ENCODE assay signal across 8 mouse cellular contexts in the genomic region with DNA sequence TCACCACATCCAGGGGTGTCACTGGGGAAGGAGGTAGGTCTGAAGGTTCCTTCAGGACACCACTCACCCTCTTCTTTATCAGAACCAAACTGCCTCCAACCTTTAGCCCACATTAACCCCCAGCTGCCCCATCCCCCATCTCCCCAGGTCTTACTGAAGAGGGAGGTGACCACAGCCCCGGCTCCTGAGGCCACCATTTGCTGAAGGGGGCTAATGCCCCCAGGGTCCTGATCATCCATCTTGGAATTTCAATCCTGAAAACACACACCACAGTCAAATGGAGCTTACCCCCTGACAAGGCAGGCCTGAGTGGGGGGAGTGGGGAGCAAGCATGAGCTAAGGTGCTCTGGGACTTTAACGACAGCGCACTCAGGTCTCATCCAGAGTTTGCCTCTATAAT. TPM values are rescaled to one million over a fixed set of nuclear protein-coding genes. Genes with fewer than 3 reads are reported as not detected.
DNase-seq lines count a peak whose midpoint lies in the region; ATAC-seq and TF ChIP-seq lines count a peak whose summit lies in the region.

No protein-coding gene starts in this region.

- peaks cover 56% of the 10 kb centered on the region for H3K4me1 ChIP-seq in kidney, embryonic 15.5 days
- H3K4me1 ChIP-seq in embryonic facial prominence, embryonic 11.5 days (ENCODE audit: control insufficient read depth, insufficient read depth, low read length): 0 out of 2 replicates have a peak, but pooled peaks cover 5% of the 10 kb centered on the region
- H3K4me1 ChIP-seq in hindbrain, postnatal 0 days (ENCODE audit: insufficient read depth, low read length): peaks cover 17% of the 10 kb centered on the region
- H3K4me1 ChIP-seq in midbrain, postnatal 0 days (ENCODE audit: insufficient read depth, low read length): peaks cover 9% of the 10 kb centered on the region; the same call in 1 of the 2 replicates

- no peaks in the 10 kb centered on the region for H3K9me3 ChIP-seq in kidney, embryonic 15.5 days (replicated peaks)
- no peaks in the 10 kb centered on the region for H3K9me3 ChIP-seq in embryonic facial prominence, embryonic 11.5 days (replicated peaks; ENCODE audit: control insufficient read depth, low read length)
- no peaks in the 10 kb centered on the region for H3K9me3 ChIP-seq in hindbrain, postnatal 0 days (ENCODE audit: low read length)
- H3K9me3 ChIP-seq in midbrain, postnatal 0 days (ENCODE audit: low read length): no peaks in the 10 kb centered on the region

- no peak for TF ChIP-seq CTCF in hindbrain, postnatal 0 days (IDR thresholded peaks at IDR 0.05; ENCODE audit: low read depth)
- TF ChIP-seq CTCF in midbrain, postnatal 0 days (IDR thresholded peaks at IDR 0.05): no peak

- no peak for ATAC-seq in kidney, embryonic 15.5 days (replicated peaks; ENCODE audit: low FRiP score)
- no peak for ATAC-seq in embryonic facial prominence, embryonic 11.5 days (replicated peaks; ENCODE audit: insufficient number of reproducible peaks, low FRiP score, low TSS enrichment, low read depth)
- ATAC-seq in hindbrain, postnatal 0 days: no peak
- ATAC-seq in midbrain, postnatal 0 days (ENCODE audit: low FRiP score): no peak

- H3K4me2 ChIP-seq in kidney, embryonic 15.5 days: peak overlapping the region; percentile 80
- H3K4me2 ChIP-seq in embryonic facial prominence, embryonic 11.5 days (ENCODE audit: low read depth, low read length): peak overlapping the region; percentile 75
- H3K4me2 ChIP-seq in hindbrain, postnatal 0 days (ENCODE audit: low read depth, low read length): peak overlapping the region; percentile 73
- H3K4me2 ChIP-seq in midbrain, postnatal 0 days (ENCODE audit: low read depth, low read length, poor library complexity, severe bottlenecking): peak overlapping the region; percentile 84

- WGBS in kidney, embryonic 15.5 days: 12% methylated on average over 3 of the region's 3 CpGs
- WGBS in embryonic facial prominence, embryonic 11.5 days: 0% methylated on average over 3 of the region's 3 CpGs
- 10% methylated on average over 3 of the region's 3 CpGs for WGBS in hindbrain, postnatal 0 days
- 12% methylated on average over 3 of the region's 3 CpGs for WGBS in midbrain, postnatal 0 days

- H3K4me3 ChIP-seq in kidney, embryonic 15.5 days (replicated peaks): peak overlapping the region; percentile 80
- H3K4me3 ChIP-seq in embryonic facial prominence, embryonic 11.5 days (ENCODE audit: low read depth, low read length): peak overlapping the region; percentile 82
- peak overlapping the region; percentile 71 for H3K4me3 ChIP-seq in hindbrain, postnatal 0 days (ENCODE audit: low read length)
- H3K4me3 ChIP-seq in midbrain, postnatal 0 days (ENCODE audit: low read depth, low read length): peak overlapping the region; percentile 83

- peaks cover 32% of the 10 kb centered on the region for H3K36me3 ChIP-seq in kidney, embryonic 15.5 days
- H3K36me3 ChIP-seq in embryonic facial prominence, embryonic 11.5 days (replicated peaks; ENCODE audit: control insufficient read depth, insufficient read depth, low read depth, low read length): peaks cover 9% of the 10 kb centered on the region
- H3K36me3 ChIP-seq in hindbrain, postnatal 0 days (ENCODE audit: insufficient read depth, low read length): peaks cover 28% of the 10 kb centered on the region
- peaks cover 34% of the 10 kb centered on the region for H3K36me3 ChIP-seq in midbrain, postnatal 0 days (ENCODE audit: insufficient read depth, low read length)

- no peak for DNase-seq in kidney, postnatal 14 days
- no peak for DNase-seq in embryonic facial prominence, embryonic 11.5 days (ENCODE audit: low spot score)
- no peak for DNase-seq in hindbrain, postnatal 0 days (ENCODE audit: low spot score)
- no peak for DNase-seq in midbrain, postnatal 0 days (ENCODE audit: low spot score)
- DNase-seq in layer of hippocampus, adult 8-10 months (ENCODE audit: low spot score in 2 of 2): no peak
- DNase-seq in frontal cortex, postnatal 36 days (ENCODE audit: low spot score in 2 of 2): no peak
- no peak for DNase-seq in adrenal gland, adult 2 months

- H3K27me3 ChIP-seq in kidney, embryonic 15.5 days: no peaks in the 10 kb centered on the region; the same call in 1 of the 2 replicates
- H3K27me3 ChIP-seq in embryonic facial prominence, embryonic 11.5 days (ENCODE audit: control insufficient read depth, insufficient read depth, low read length): no peaks in the 10 kb centered on the region
- H3K27me3 ChIP-seq in hindbrain, postnatal 0 days (ENCODE audit: insufficient read depth, low read length): no peaks in the 10 kb centered on the region
- H3K27me3 ChIP-seq in midbrain, postnatal 0 days (ENCODE audit: insufficient read depth, low read length): no peaks in the 10 kb centered on the region

- peak overlapping the region; percentile 89 for H3K9ac ChIP-seq in kidney, embryonic 15.5 days
- H3K9ac ChIP-seq in embryonic facial prominence, embryonic 11.5 days (replicated peaks; ENCODE audit: low read length): peak overlapping the region; percentile 90
- peak overlapping the region; percentile 69 for H3K9ac ChIP-seq in hindbrain, postnatal 0 days (replicated peaks; ENCODE audit: low read length)
- peak overlapping the region; percentile 84 for H3K9ac ChIP-seq in midbrain, postnatal 0 days (replicated peaks; ENCODE audit: low read length, poor library complexity, severe bottlenecking)

- H3K27ac ChIP-seq in kidney, embryonic 15.5 days: peak overlapping the region; percentile 95
- no peak overlapping the region; the same call in 1 of the 2 replicates for H3K27ac ChIP-seq in embryonic facial prominence, embryonic 11.5 days (replicated peaks; ENCODE audit: low read depth, low read length)
- peak overlapping the region; percentile 88 for H3K27ac ChIP-seq in hindbrain, postnatal 0 days
- H3K27ac ChIP-seq in midbrain, postnatal 0 days (ENCODE audit: low read depth, low read length): no peak overlapping the region; the same call in 1 of the 2 replicates

RNA-seq across cellular contexts. Expression of a gene that starts 1.3 kb away (rescaled TPM):
- polyA plus RNA-seq in kidney, embryonic 15.5 days (2015; fragmentation: Nextera tagmentation; extraction: Ambion mirVana): 271 and 298 TPM in 2 replicates
- polyA plus RNA-seq in embryonic facial prominence, embryonic 11.5 days (2014; fragmentation: Nextera tagmentation; extraction: Ambion mirVana): 168 and 185 TPM in 2 replicates
- 169 and 194 TPM in 2 replicates for total RNA-seq in hindbrain, postnatal 0 days (2014; rRNA removed)
- polyA plus RNA-seq in hindbrain, postnatal 0 days (2015; fragmentation: Nextera tagmentation; extraction: Ambion mirVana): 165 and 176 TPM in 2 replicates
- 139 and 176 TPM in 2 replicates for total RNA-seq in midbrain, postnatal 0 days (2014; rRNA removed)
- polyA plus RNA-seq in midbrain, postnatal 0 days (2015; fragmentation: Nextera tagmentation; extraction: Ambion mirVana): 132 and 148 TPM in 2 replicates
- total RNA-seq in layer of hippocampus, adult 8-10 months (2022): 10 to 100 TPM; 62.0 to 72.4 (median 64.6) TPM
- total RNA-seq in adrenal gland, adult 2 months (2021): 100 to 1,000 TPM; 504 to 683 TPM
- polyA plus RNA-seq in adrenal gland, adult 2 months (2012; rRNA removed): 1,025 and 1,107 TPM in 2 replicates

RNA-seq across cellular contexts. Expression of a gene that starts 13.2 kb away (rescaled TPM):
- polyA plus RNA-seq in kidney, embryonic 15.5 days (2015; fragmentation: Nextera tagmentation; extraction: Ambion mirVana): 2.5 and 4.9 TPM in 2 replicates
- polyA plus RNA-seq in embryonic facial prominence, embryonic 11.5 days (2014; fragmentation: Nextera tagmentation; extraction: Ambion mirVana): 11.8 and 12.1 TPM in 2 replicates
- 310 and 349 TPM in 2 replicates for total RNA-seq in hindbrain, postnatal 0 days (2014; rRNA removed)
- 114 and 125 TPM in 2 replicates for polyA plus RNA-seq in hindbrain, postnatal 0 days (2015; fragmentation: Nextera tagmentation; extraction: Ambion mirVana)
- total RNA-seq in midbrain, postnatal 0 days (2014; rRNA removed): 379 and 397 TPM in 2 replicates
- 127 and 133 TPM in 2 replicates for polyA plus RNA-seq in midbrain, postnatal 0 days (2015; fragmentation: Nextera tagmentation; extraction: Ambion mirVana)
- total RNA-seq in layer of hippocampus, adult 8-10 months (2022): 100 to 1,000 TPM; 420 to 453 (median 428) TPM
- 10 to 100 TPM; 36.8 to 51.7 TPM for total RNA-seq in adrenal gland, adult 2 months (2021)
- polyA plus RNA-seq in adrenal gland, adult 2 months (2012; rRNA removed): 46.3 and 77.5 TPM in 2 replicates

RNA-seq across cellular contexts. Expression of a gene that starts 23.7 kb away (rescaled TPM):
- 151 and 172 TPM in 2 replicates for polyA plus RNA-seq in kidney, embryonic 15.5 days (2015; fragmentation: Nextera tagmentation; extraction: Ambion mirVana)
- polyA plus RNA-seq in embryonic facial prominence, embryonic 11.5 days (2014; fragmentation: Nextera tagmentation; extraction: Ambion mirVana): 38.8 and 52.0 TPM in 2 replicates
- total RNA-seq in hindbrain, postnatal 0 days (2014; rRNA removed): 85.6 and 98.5 TPM in 2 replicates
- polyA plus RNA-seq in hindbrain, postnatal 0 days (2015; fragmentation: Nextera tagmentation; extraction: Ambion mirVana): 98.4 and 104 TPM in 2 replicates
- 74.2 and 78.0 TPM in 2 replicates for total RNA-seq in midbrain, postnatal 0 days (2014; rRNA removed)
- polyA plus RNA-seq in midbrain, postnatal 0 days (2015; fragmentation: Nextera tagmentation; extraction: Ambion mirVana): 90.4 and 91.7 TPM in 2 replicates
- 100 to 1,000 TPM in 2 of 4 experiments, 10 to 100 TPM in 2; 61.9 to 191 (median 114) TPM for total RNA-seq in layer of hippocampus, adult 8-10 months (2022)
- total RNA-seq in adrenal gland, adult 2 months (2021): 100 to 1,000 TPM; 165 to 211 TPM
- polyA plus RNA-seq in adrenal gland, adult 2 months (2012; rRNA removed): 251 and 310 TPM in 2 replicates

RNA-seq across cellular contexts. Expression of a gene that starts 40.4 kb away (rescaled TPM):
- polyA plus RNA-seq in kidney, embryonic 15.5 days (2015; fragmentation: Nextera tagmentation; extraction: Ambion mirVana): 12.8 and 20.2 TPM in 2 replicates
- 25.8 and 28.5 TPM in 2 replicates for polyA plus RNA-seq in embryonic facial prominence, embryonic 11.5 days (2014; fragmentation: Nextera tagmentation; extraction: Ambion mirVana)
- 0.22 and 0.84 TPM in 2 replicates for total RNA-seq in hindbrain, postnatal 0 days (2014; rRNA removed)
- polyA plus RNA-seq in hindbrain, postnatal 0 days (2015; fragmentation: Nextera tagmentation; extraction: Ambion mirVana): 0.48 and 0.54 TPM in 2 replicates
- total RNA-seq in midbrain, postnatal 0 days (2014; rRNA removed): 0.33 and 1.1 TPM in 2 replicates
- 0.27 and 0.42 TPM in 2 replicates for polyA plus RNA-seq in midbrain, postnatal 0 days (2015; fragmentation: Nextera tagmentation; extraction: Ambion mirVana)
- under 1 TPM in 2 of 4 experiments, not detected in 2; 0.10 to 0.11 TPM for total RNA-seq in layer of hippocampus, adult 8-10 months (2022)
- under 1 TPM; 0.35 to 0.49 TPM for total RNA-seq in adrenal gland, adult 2 months (2021)
- 0.02 TPM in 1 of 2 replicates, not detected in the other for polyA plus RNA-seq in adrenal gland, adult 2 months (2012; rRNA removed)

RNA-seq across cellular contexts. Expression of a gene that starts 41.1 kb away (rescaled TPM):
- 6.9 and 7.1 TPM in 2 replicates for polyA plus RNA-seq in kidney, embryonic 15.5 days (2015; fragmentation: Nextera tagmentation; extraction: Ambion mirVana)
- polyA plus RNA-seq in embryonic facial prominence, embryonic 11.5 days (2014; fragmentation: Nextera tagmentation; extraction: Ambion mirVana): 8.6 and 8.8 TPM in 2 replicates
- 546 and 699 TPM in 2 replicates for total RNA-seq in hindbrain, postnatal 0 days (2014; rRNA removed)
- 20.6 and 21.0 TPM in 2 replicates for polyA plus RNA-seq in hindbrain, postnatal 0 days (2015; fragmentation: Nextera tagmentation; extraction: Ambion mirVana)
- total RNA-seq in midbrain, postnatal 0 days (2014; rRNA removed): 584 and 605 TPM in 2 replicates
- 22.5 and 25.4 TPM in 2 replicates for polyA plus RNA-seq in midbrain, postnatal 0 days (2015; fragmentation: Nextera tagmentation; extraction: Ambion mirVana)
- 10 to 100 TPM; 77.6 to 94.7 (median 85.7) TPM for total RNA-seq in layer of hippocampus, adult 8-10 months (2022)
- 1 to 10 TPM; 2.8 to 8.3 TPM for total RNA-seq in adrenal gland, adult 2 months (2021)
- 18.1 and 22.9 TPM in 2 replicates for polyA plus RNA-seq in adrenal gland, adult 2 months (2012; rRNA removed)

Comparison
In these comparisons a context has a peak if more than half of its experiments do, and no peak if none do; other contexts are left out.
1. H3K27ac ChIP-seq: peak in kidney, embryonic 15.5 days (single experiment) and hindbrain, postnatal 0 days (single experiment); none in embryonic facial prominence, embryonic 11.5 days (single experiment) and midbrain, postnatal 0 days (single experiment).
2. Peak in every context shown above with its lines, with median percentiles within 50 percentile points of each other: H3K4me2 ChIP-seq, H3K4me3 ChIP-seq and H3K9ac ChIP-seq.